Mouse (Mus musculus): Measurements from ENCODE around the gene Blmh. TPM values are rescaled to one million over a fixed set of nuclear protein-coding genes. Genes with fewer than 3 reads are reported as not detected.

The Blmh gene
- polyA plus RNA-seq, 2 experiments from 2014 or later: 81.9 to 102 TPM

GRCm38 (mm10) chr11:77002361-77002760, 77.8 kb downstream of the Blmh start:
- ATAC-seq: no peak

- no peak for ATAC-seq
Measured at GRCm38 (mm10) chr11:77005881-77006280, 81.3 kb downstream of the Blmh start.

- ATAC-seq: no peak
Measured at GRCm38 (mm10) chr11:77006616-77007015, 82.0 kb downstream of the Blmh start.

GRCm38 (mm10) chr11:77009069-77010025, 84.7 kb downstream of the Blmh start:
- no peak for ATAC-seq

GRCm38 (mm10) chr11:77010762-77011475, 86.3 kb downstream of the Blmh start:
- no peak for ATAC-seq

GRCm38 (mm10) chr11:77018046-77018445, 93.4 kb downstream of the Blmh start:
- ATAC-seq: no peak

GRCm38 (mm10) chr11:77019539-77019938, 94.9 kb downstream of the Blmh start:
- ATAC-seq: no peak

- no peak for ATAC-seq
Measured at GRCm38 (mm10) chr11:77021749-77022396, 97.3 kb downstream of the Blmh start.

GRCm38 (mm10) chr11:77026559-77026958, 102.0 kb downstream of the Blmh start:
- no peak for ATAC-seq

GRCm38 (mm10) chr11:77028157-77028556, 103.5 kb downstream of the Blmh start:
- no peak for ATAC-seq

GRCm38 (mm10) chr11:77031151-77031934, 106.7 kb downstream of the Blmh start:
- no peak for ATAC-seq

Other genes with a start within 250 kb of the Blmh start
- gene Trarg1, start 245.0 kb upstream of the Blmh start, polyA plus RNA-seq (2017; shearing (Covaris generic)): not detected
- 10 to 100 TPM; 49.2 to 62.6 TPM for gene Gosr1, start 161.2 kb upstream of the Blmh start, polyA plus RNA-seq (2017; shearing (Covaris generic))
- 1 to 10 TPM; 3.5 to 4.0 TPM for gene Cpd, start 77.8 kb upstream of the Blmh start, polyA plus RNA-seq (2017; shearing (Covaris generic))
- gene Tmigd1, start 22.6 kb upstream of the Blmh start, polyA plus RNA-seq (2017; shearing (Covaris generic)): under 1 TPM in 1 of 2 experiments, not detected in 1; 0.65 TPM
- gene Slc6a4, start 73.8 kb downstream of the Blmh start, polyA plus RNA-seq (2017; shearing (Covaris generic)): under 1 TPM in 1 of 2 experiments, not detected in 1; 0.24 TPM
- 10 to 100 TPM; 53.0 to 83.1 TPM for gene Nsrp1, start 153.6 kb downstream of the Blmh start, polyA plus RNA-seq (2017; shearing (Covaris generic))

Data from CD4-positive, CD25-positive, alpha-beta regulatory T cell, adult 4 months (primary cell).